ENCODE assay signal across 8 mouse cellular contexts in the genomic region with DNA sequence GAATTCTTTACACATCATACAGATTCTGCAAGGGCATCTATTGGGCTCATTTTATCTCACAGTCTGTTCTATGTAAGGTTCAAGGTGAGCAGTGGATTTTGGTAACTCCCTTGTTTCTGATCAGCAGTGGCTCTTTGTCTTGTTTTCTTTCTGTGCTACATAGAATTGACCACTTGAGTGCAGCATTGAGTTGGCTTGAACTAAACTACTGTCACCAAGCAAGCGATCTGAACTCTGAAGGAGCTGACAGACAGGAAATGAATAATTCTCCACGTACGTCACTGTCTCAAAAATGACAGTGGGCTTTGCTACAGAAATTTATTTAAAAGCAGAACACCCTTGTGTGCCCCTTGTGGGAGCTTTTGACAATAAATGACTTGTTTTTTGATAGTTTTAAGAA.
A peak's percentile ranks its signal among the peaks of the same experiment; 100 is the strongest.
DNase-seq lines count a peak whose midpoint lies in the region; ATAC-seq and TF ChIP-seq lines count a peak whose summit lies in the region.

No protein-coding gene starts in this region.

- H3K36me3 ChIP-seq in ES-E14 (ENCODE audit: control insufficient read depth, insufficient read depth, low read length, poor library complexity, severe bottlenecking), result no peaks in the 10 kb centered on the region
- H3K36me3 ChIP-seq in heart, embryonic 16.5 days (ENCODE audit: control insufficient read depth, insufficient read depth), result no peaks in the 10 kb centered on the region

- H3K4me1 ChIP-seq in ES-E14 (ENCODE audit: control insufficient read depth in 2 of 2, insufficient read depth in 2 of 2, low read length in 2 of 2, poor library complexity in 1 of 2), result no peaks in the 10 kb centered on the region
- H3K4me1 ChIP-seq in heart, embryonic 16.5 days (ENCODE audit: control insufficient read depth, insufficient read depth, low read length), result peaks cover 6% of the 10 kb centered on the region; the same call in 1 of the 2 replicates

- H3K9ac ChIP-seq in ES-E14 (ENCODE audit: insufficient read depth, low read depth, low read length, poor library complexity, severe bottlenecking), result no peak overlapping the region
- H3K9ac ChIP-seq in heart, embryonic 16.5 days (ENCODE audit: low read length), result peak overlapping the region; percentile 44; the same call in 1 of the 2 replicates

- WGBS in heart, embryonic 16.5 days, result under 1% methylated on average over 3 of the region's 3 CpGs

- no peaks in the 10 kb centered on the region for H3K27me3 ChIP-seq in heart, embryonic 16.5 days (ENCODE audit: control insufficient read depth, insufficient read depth, low read length)

- H3K27ac ChIP-seq in ES-E14 (ENCODE audit: insufficient read depth, low read depth, low read length, poor library complexity, severe bottlenecking), result no peak overlapping the region
- peak overlapping the region; percentile 24; the same call in 1 of the 2 replicates for H3K27ac ChIP-seq in heart, embryonic 16.5 days (ENCODE audit: low read length)

- peak overlapping the region; percentile 61 for H3K4me2 ChIP-seq in heart, embryonic 16.5 days (ENCODE audit: low read depth, low read length)

- H3K9me3 ChIP-seq in ES-E14 (ENCODE audit: control insufficient read depth, insufficient read depth, low read depth, low read length), result no peaks in the 10 kb centered on the region
- no peaks in the 10 kb centered on the region for H3K9me3 ChIP-seq in heart, embryonic 16.5 days (replicated peaks; ENCODE audit: control insufficient read depth, low read length)

- no peak for ATAC-seq in cerebellum, adult (ENCODE audit: insufficient number of reproducible peaks, low FRiP score, low TSS enrichment)
- peak; percentile 67; the same call in 1 of the 2 replicates for ATAC-seq in heart, embryonic 16.5 days (replicated peaks; ENCODE audit: extremely low read depth, insufficient read depth, low FRiP score)
- ATAC-seq in erythroblast, adult 5-6 weeks (replicated peaks; ENCODE audit: low FRiP score, poor library complexity, severe bottlenecking), result no peak

- peak; percentile 9 to 30 for DNase-seq in cerebellum, adult 18-20 months
- peak; percentile 44 for DNase-seq in ES-E14 (ENCODE audit: low read depth, low spot score)
- DNase-seq in embryo, embryonic 11 days, result peak; percentile 76
- DNase-seq in kidney, postnatal 14 days, result peak; percentile 53
- peak; percentile 4 for DNase-seq in lung, postnatal 36 days

- H3K4me3 ChIP-seq in ES-E14 (ENCODE audit: insufficient read depth in 1 of 2, low read depth in 1 of 2, low read length in 2 of 2, poor library complexity in 1 of 2, severe bottlenecking in 1 of 2), result no peak overlapping the region
- peak overlapping the region; percentile 40 for H3K4me3 ChIP-seq in heart, embryonic 16.5 days (ENCODE audit: low read length)

- in situ Hi-C loops in ES-E14 (cut with MboI; ENCODE audit: low sequenced_read_pairs in 2 of 2, unreplicated experiment in 2 of 2), result loop anchor here in 1 of 2 experiments (25.0 kb wide), 1 partner anchor 904 kb away; no protein-coding TSS in a partner anchor

TF ChIP-seq in ES-E14, 5 proteins besides CTCF, POLR2A, EP300 and RAD21:
- no peak for TF ChIP-seq MAFK (IDR thresholded peaks at IDR 0.05; ENCODE audit: insufficient read depth, low read depth, low read length)
- peak; percentile 95 for TF ChIP-seq ZC3H11A (IDR thresholded peaks at IDR 0.05; ENCODE audit: borderline replicate concordance, low read depth, low read length)
- TF ChIP-seq ZNF384 (IDR thresholded peaks at IDR 0.05; ENCODE audit: low read depth, low read length), result no peak

Comparison
In these comparisons a context has a peak if more than half of its experiments do, and no peak if none do; other contexts are left out.
1. DNase-seq: peak in every context shown above with its lines; median percentile 76 in embryo, embryonic 11 days; 53 in kidney, postnatal 14 days; 44 in ES-E14; 20 in cerebellum, adult 18-20 months; 4 in lung, postnatal 36 days.